Mouse (Mus musculus): ENCODE measurements around the gene Syt1. TPM values are rescaled to one million over a fixed set of nuclear protein-coding genes. Genes with fewer than 3 reads are reported as not detected.

The Syt1 gene
- total RNA-seq, 2 experiments from 2014 or later, result not detected

GRCm38 (mm10) chr10:108886781-108887180 is 124.0 kb downstream of the Syt1 start:
- ATAC-seq (ENCODE audit: poor library complexity, severe bottlenecking), result no peak

- no peak for ATAC-seq (ENCODE audit: poor library complexity, severe bottlenecking)
Observed at GRCm38 (mm10) chr10:108885769-108886168, 125.0 kb downstream of the Syt1 start.

GRCm38 (mm10) chr10:108884520-108884919 is 126.3 kb downstream of the Syt1 start:
- no peak for ATAC-seq (ENCODE audit: poor library complexity, severe bottlenecking)

GRCm38 (mm10) chr10:108880372-108880771 is 130.4 kb downstream of the Syt1 start:
- no peak for ATAC-seq (ENCODE audit: poor library complexity, severe bottlenecking)

GRCm38 (mm10) chr10:108875730-108876129 is 135.1 kb downstream of the Syt1 start:
- no peak for ATAC-seq (ENCODE audit: poor library complexity, severe bottlenecking)

GRCm38 (mm10) chr10:108874687-108875086 is 136.1 kb downstream of the Syt1 start:
- no peak for ATAC-seq (ENCODE audit: poor library complexity, severe bottlenecking)

GRCm38 (mm10) chr10:108872359-108872758 is 138.4 kb downstream of the Syt1 start:
- no peak for ATAC-seq (ENCODE audit: poor library complexity, severe bottlenecking)

GRCm38 (mm10) chr10:108870586-108870985 is 140.2 kb downstream of the Syt1 start:
- ATAC-seq (ENCODE audit: poor library complexity, severe bottlenecking), result no peak

- no peak for ATAC-seq (ENCODE audit: poor library complexity, severe bottlenecking)
Observed at GRCm38 (mm10) chr10:108868136-108868535, 142.6 kb downstream of the Syt1 start.

GRCm38 (mm10) chr10:108867202-108867601 is 143.6 kb downstream of the Syt1 start:
- ATAC-seq (ENCODE audit: poor library complexity, severe bottlenecking), result no peak

GRCm38 (mm10) chr10:108865586-108865985 is 145.2 kb downstream of the Syt1 start:
- no peak for ATAC-seq (ENCODE audit: poor library complexity, severe bottlenecking)

- ATAC-seq (ENCODE audit: poor library complexity, severe bottlenecking), result no peak
Observed at GRCm38 (mm10) chr10:108855986-108856385, 154.8 kb downstream of the Syt1 start.

- ATAC-seq (ENCODE audit: poor library complexity, severe bottlenecking), result no peak
Observed at GRCm38 (mm10) chr10:108852757-108853156, 158.0 kb downstream of the Syt1 start.

GRCm38 (mm10) chr10:108837434-108837833 is 173.3 kb downstream of the Syt1 start:
- no peak for ATAC-seq (ENCODE audit: poor library complexity, severe bottlenecking)

GRCm38 (mm10) chr10:108832248-108832647 is 178.5 kb downstream of the Syt1 start:
- no peak for ATAC-seq (ENCODE audit: poor library complexity, severe bottlenecking)

- ATAC-seq (ENCODE audit: poor library complexity, severe bottlenecking), result no peak
Observed at GRCm38 (mm10) chr10:108831801-108832200, 179.0 kb downstream of the Syt1 start.

GRCm38 (mm10) chr10:108822273-108822672 is 188.5 kb downstream of the Syt1 start:
- ATAC-seq (ENCODE audit: poor library complexity, severe bottlenecking), result no peak

- no peak for ATAC-seq (ENCODE audit: poor library complexity, severe bottlenecking)
Observed at GRCm38 (mm10) chr10:108815339-108815738, 195.4 kb downstream of the Syt1 start.

GRCm38 (mm10) chr10:108804380-108804779 is 206.4 kb downstream of the Syt1 start:
- ATAC-seq (ENCODE audit: poor library complexity, severe bottlenecking), result no peak

GRCm38 (mm10) chr10:108800776-108801175 is 210.0 kb downstream of the Syt1 start:
- ATAC-seq (ENCODE audit: poor library complexity, severe bottlenecking), result no peak

- no peak for ATAC-seq (ENCODE audit: poor library complexity, severe bottlenecking)
Observed at GRCm38 (mm10) chr10:108798826-108799225, 212.0 kb downstream of the Syt1 start.

GRCm38 (mm10) chr10:108782817-108783216 is 228.0 kb downstream of the Syt1 start:
- no peak for ATAC-seq (ENCODE audit: poor library complexity, severe bottlenecking)

GRCm38 (mm10) chr10:108780614-108781013 is 230.2 kb downstream of the Syt1 start:
- no peak for ATAC-seq (ENCODE audit: poor library complexity, severe bottlenecking)

- no peak for ATAC-seq (ENCODE audit: poor library complexity, severe bottlenecking)
Observed at GRCm38 (mm10) chr10:108776735-108777134, 234.0 kb downstream of the Syt1 start.

All from megakaryocyte, adult 5-6 weeks (primary cell).